11 mouse cellular contexts compared by ENCODE assay signal in the genomic region with DNA sequence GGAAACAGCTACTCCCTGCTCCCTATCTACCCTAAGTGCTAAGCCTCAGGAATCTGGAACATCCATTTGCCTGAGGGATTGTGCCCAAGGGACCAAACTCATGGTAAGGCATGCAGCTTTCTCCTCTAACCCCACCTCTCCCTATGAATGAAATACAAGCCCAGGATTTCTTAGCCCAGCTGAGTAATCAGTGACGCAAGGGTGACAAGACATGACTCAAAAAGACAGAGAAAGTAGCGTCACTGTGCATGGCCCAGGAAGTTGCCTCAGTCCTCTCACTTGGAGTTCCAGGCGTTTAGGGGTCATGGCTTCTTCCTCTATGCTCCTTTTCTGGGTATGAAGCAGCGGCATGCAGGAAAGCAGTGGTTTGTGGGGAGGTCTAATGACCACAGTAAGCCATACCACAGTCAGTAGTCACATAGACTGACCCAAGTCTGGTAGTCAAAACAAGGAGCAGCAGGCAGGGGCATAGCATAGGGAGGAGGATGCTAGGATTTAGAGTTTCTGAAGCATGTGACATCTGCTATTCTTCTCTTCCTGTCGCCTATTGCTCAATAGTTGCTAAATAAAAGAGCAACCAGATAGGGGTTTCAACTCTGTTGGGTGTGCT.
A peak's percentile ranks its signal among the peaks of the same experiment; 100 is the strongest.
DNase-seq lines count a peak whose midpoint lies in the region; ATAC-seq and TF ChIP-seq lines count a peak whose summit lies in the region.
"Had no signal": no experiment of that assay in that cellular context is flagged by ENCODE, and none has a peak within 500 bp of the region (broad histone marks: within the 10 kb centered on the region; RNA-seq: fewer than 3 reads in every experiment).

No protein-coding gene starts in this region.

- no peaks in the 10 kb centered on the region for H3K36me3 ChIP-seq in hindbrain, embryonic 13.5 days
- H3K36me3 ChIP-seq: limb, embryonic 13.5 days had no signal

- no peak overlapping the region for H3K4me2 ChIP-seq in hindbrain, embryonic 13.5 days
- H3K4me2 ChIP-seq: limb, embryonic 13.5 days had no signal

- peak; percentile 55 for DNase-seq in gastrocnemius, postnatal 25 days
- DNase-seq in gastrocnemius, postnatal 4 days (ENCODE audit: low spot score in 2 of 2) = no peak
- DNase-seq in heart, postnatal 10 days = peak; percentile 43 to 54
- no peak for DNase-seq in thymus, postnatal 14 days
- no peak for DNase-seq in cerebellum, postnatal 10 days
- DNase-seq: gastrocnemius, postnatal 36 days had no signal

- H3K4me3 ChIP-seq in bone marrow, adult 2 months (replicated peaks; ENCODE audit: control insufficient read depth, low read depth, low read length) = no peak overlapping the region
- H3K4me3 ChIP-seq in hindbrain, embryonic 13.5 days = no peak overlapping the region
- H3K4me3 ChIP-seq: limb, embryonic 13.5 days had no signal

- no peaks in the 10 kb centered on the region for H3K9me3 ChIP-seq in hindbrain, embryonic 13.5 days
- H3K9me3 ChIP-seq: limb, embryonic 13.5 days had no signal

- intact Hi-C loops in heart, postnatal 10 days (cut with DNase I) = no loop called here

- 10% methylated on average over 5 of the region's 5 CpGs for WGBS in bone marrow, adult 2 months
- 73% methylated on average over 5 of the region's 5 CpGs for WGBS in hindbrain, embryonic 13.5 days

- TF ChIP-seq CTCF in bone marrow, adult 2 months (IDR thresholded peaks at IDR 0.05; ENCODE audit: control insufficient read depth, insufficient read depth, low read length) = no peak

- peaks cover 3% of the 10 kb centered on the region; the same call in 1 of the 2 replicates for H3K4me1 ChIP-seq in bone marrow, adult 2 months (ENCODE audit: control insufficient read depth, insufficient read depth, low read length)
- no peaks in the 10 kb centered on the region for H3K4me1 ChIP-seq in hindbrain, embryonic 13.5 days (replicated peaks)

- peak overlapping the region; percentile 72; the same call in 1 of the 2 replicates for H3K27ac ChIP-seq in bone marrow, adult 2 months (ENCODE audit: control insufficient read depth, insufficient read depth, low read depth, low read length, poor library complexity)
- H3K27ac ChIP-seq in hindbrain, embryonic 13.5 days = no peak overlapping the region
- H3K27ac ChIP-seq: kidney, postnatal 0 days; limb, embryonic 13.5 days had no signal

- H3K9ac ChIP-seq in hindbrain, embryonic 13.5 days = no peak overlapping the region
- H3K9ac ChIP-seq: limb, embryonic 13.5 days had no signal

- TF ChIP-seq POLR2A in bone marrow, adult 2 months (IDR thresholded peaks at IDR 0.05; ENCODE audit: borderline replicate concordance, control insufficient read depth, low read depth, low read length) = no peak

- no peaks in the 10 kb centered on the region for H3K27me3 ChIP-seq in hindbrain, embryonic 13.5 days
- H3K27me3 ChIP-seq: limb, embryonic 13.5 days had no signal

- peak; percentile 84 for ATAC-seq in megakaryocyte progenitor cell, adult 5-6 weeks (replicated peaks; ENCODE audit: poor library complexity)
- no peak for ATAC-seq in hindbrain, embryonic 13.5 days (ENCODE audit: low FRiP score)

Comparison
In these comparisons a context has a peak if more than half of its experiments do, and no peak if none do; other contexts are left out.
1. DNase-seq: peak in gastrocnemius, postnatal 25 days (single experiment) and heart, postnatal 10 days (2 of 2); none in gastrocnemius, postnatal 4 days (0 of 2), thymus, postnatal 14 days (single experiment) and cerebellum, postnatal 10 days (0 of 2).